Comparison of ENCODE assay signal across 16 mouse cellular contexts in genomic region chr16:52135689-52136390, GRCm38 (mm10).
"Had no signal": no experiment of that assay in that cellular context is flagged by ENCODE, and none has a peak within 500 bp of the region (broad histone marks: within the 10 kb centered on the region; RNA-seq: fewer than 3 reads in every experiment).

No protein-coding gene starts in this region.

- H3K4me1 ChIP-seq: midbrain, embryonic 10.5 days had no signal

- H3K9ac ChIP-seq: limb, embryonic 13.5 days; liver, embryonic 14.5 days; neural tube, embryonic 15.5 days had no signal

- H3K36me3 ChIP-seq: neural tube, embryonic 15.5 days had no signal

- H3K9me3 ChIP-seq: limb, embryonic 13.5 days; midbrain, embryonic 10.5 days; neural tube, embryonic 15.5 days had no signal

- H3K4me3 ChIP-seq: limb, embryonic 13.5 days; midbrain, embryonic 10.5 days; myocyte; neural tube, embryonic 15.5 days had no signal

- DNase-seq: kidney, adult 11 months; kidney, postnatal 36 days; layer of hippocampus, adult 9-11 months; layer of hippocampus, postnatal 36 days; left cerebral cortex, postnatal 4 days; midbrain, embryonic 14.5 days; right cerebral cortex, adult 18-20 months; right cerebral cortex, postnatal 25 days; thymus, adult 18-20 months; thymus, postnatal 14 days had no signal

- H3K27ac ChIP-seq: kidney, postnatal 0 days; limb, embryonic 13.5 days; liver, embryonic 14.5 days; midbrain, embryonic 10.5 days; neural tube, embryonic 15.5 days had no signal

- H3K27me3 ChIP-seq: limb, embryonic 13.5 days; neural tube, embryonic 15.5 days had no signal

- H3K4me2 ChIP-seq: neural tube, embryonic 15.5 days had no signal
